Mouse (Mus musculus) ES-E14 (cell line): ENCODE measurements around the gene Gm10638. TPM values are rescaled to one million over a fixed set of nuclear protein-coding genes. Genes with fewer than 3 reads are reported as not detected.

Experiments used
- DNase-seq: peaks from one replicate; pipeline ENCODE4 v3.0.0-alpha.2; 2013; ENCODE audit warnings: low read depth, low spot score
- H3K27ac ChIP-seq: 2 replicates; pipeline ENCODE4 v1.5.1; 2012; ENCODE audit warnings: low read depth, mild to moderate bottlenecking, low read length, moderate library complexity, mixed read lengths; ENCODE audit not compliant: poor library complexity, insufficient read depth, severe bottlenecking
- H3K36me3 ChIP-seq: 2 replicates; pipeline ENCODE4 v1.6.1; 2012; ENCODE audit warnings: mild to moderate bottlenecking, low read length, moderate library complexity, mixed read lengths; ENCODE audit not compliant: control insufficient read depth, poor library complexity, insufficient read depth, severe bottlenecking
- H3K4me1 ChIP-seq, 2 experiments: fragments of 150-350 bp in 1 of 2; sonication (generic) in 1 of 2; 2 replicates each; pipeline ENCODE4 v1.6.1; 2012; ENCODE audit warnings: low read length in 2 of 2, mild to moderate bottlenecking in 1 of 2, mixed read lengths in 1 of 2; ENCODE audit not compliant: control insufficient read depth in 2 of 2, insufficient read depth in 2 of 2, poor library complexity in 1 of 2
- H3K4me3 ChIP-seq, 2 experiments: fragments of 150-350 bp in 1 of 2; sonication (generic) in 1 of 2; 2 replicates each; pipeline ENCODE4 v1.5.1; 2012; ENCODE audit warnings: low read length in 2 of 2, low read depth in 1 of 2, mild to moderate bottlenecking in 1 of 2, mixed read lengths in 1 of 2; ENCODE audit not compliant: insufficient read depth in 1 of 2, poor library complexity in 1 of 2, severe bottlenecking in 1 of 2
- H3K9ac ChIP-seq: 2 replicates; pipeline ENCODE4 v1.6.1; 2012; ENCODE audit warnings: low read depth, mild to moderate bottlenecking, low read length, mixed read lengths; ENCODE audit not compliant: poor library complexity, insufficient read depth, severe bottlenecking
- H3K9me3 ChIP-seq: fragments of 150-350 bp; sonication (generic); 2 replicates; pipeline ENCODE4 v1.6.1; 2012; ENCODE audit warnings: low read depth, mild to moderate bottlenecking, low read length; ENCODE audit not compliant: control insufficient read depth, insufficient read depth
- CHD2 ChIP-seq: IDR thresholded peaks from 2 replicates; pipeline ENCODE4 v1.6.1; 2014; ENCODE audit warnings: mild to moderate bottlenecking, low read depth, low read length, inconsistent platforms
- HCFC1 ChIP-seq: IDR thresholded peaks from 2 replicates; pipeline ENCODE4 v1.6.1; 2012; ENCODE audit warnings: low read length, inconsistent platforms, borderline replicate concordance; ENCODE audit not compliant: insufficient read depth
- MAFK ChIP-seq: IDR thresholded peaks from 2 replicates; pipeline ENCODE4 v1.6.1; 2014; ENCODE audit warnings: mild to moderate bottlenecking, low read depth, low read length, inconsistent platforms; ENCODE audit not compliant: insufficient read depth
- ZC3H11A ChIP-seq: IDR thresholded peaks from 2 replicates; pipeline ENCODE4 v1.6.1; 2012; ENCODE audit warnings: low read depth, mild to moderate bottlenecking, inconsistent platforms, low read length, borderline replicate concordance
- ZNF384 ChIP-seq: IDR thresholded peaks from 2 replicates; pipeline ENCODE4 v1.6.1; 2012; ENCODE audit warnings: low read depth, low read length, inconsistent platforms
- in situ Hi-C, 2 experiments: fragments of 600-800 bp; cut with MboI; formaldehyde crosslinking; loops; one replicate each; pipeline ENCODE4 v1.15.1; 2025; ENCODE audit warnings: low sequenced_read_pairs in 2 of 2, inconsistent platforms in 1 of 2; ENCODE audit not compliant: unreplicated experiment in 2 of 2
- total RNA-seq: library from RNA; depleted of rRNA; stranded (reverse); fragments of 300-350 nt; gene quantifications from 2 replicates; pipeline ENCODE4 v1.2.3, GENCODE M21; 2012; rRNA removed

Gm10638 gene
- total RNA-seq, 1 experiment, result 0.54 TPM

- DNase-seq, result no peak
- Histone ChIP-seq H3K27ac (no peak overlapping the region), H3K4me3 (no peak overlapping the region), H3K9me3 (no peaks in the 10 kb centered on the region), H3K36me3 (no peaks in the 10 kb centered on the region), H3K4me1 (no peaks in the 10 kb centered on the region), H3K9ac (no peak overlapping the region)
- in situ Hi-C loops, result no loop called here
- TF ChIP-seq CHD2, result no peak
- no peak for TF ChIP-seq MAFK
- no peak for TF ChIP-seq HCFC1
- TF ChIP-seq ZNF384, result no peak
- no peak for TF ChIP-seq ZC3H11A
Measured at GRCm38 (mm10) chr8:86794716-86795115, 49.2 kb downstream of the Gm10638 start.

Other genes with a start within 250 kb of the Gm10638 start
- gene Abcc12, start 165.0 kb upstream of the Gm10638 start, total RNA-seq, result 0.11 and 0.36 TPM in 2 replicates
- 28.9 and 39.1 TPM in 2 replicates for gene Lonp2, start 121.7 kb upstream of the Gm10638 start, total RNA-seq
- 13.5 and 15.7 TPM in 2 replicates for gene Siah1a, start 235 bp downstream of the Gm10638 start, total RNA-seq
- gene N4bp1, start 139.6 kb downstream of the Gm10638 start, total RNA-seq, result 40.1 and 40.2 TPM in 2 replicates